Mouse (Mus musculus) kidney, postnatal 0 days (tissue): ENCODE measurements around the gene Zbtb40. TPM values are rescaled to one million over a fixed set of nuclear protein-coding genes. Genes with fewer than 3 reads are reported as not detected.

Source experiments
- ATAC-seq: fragments of 200-750 bp; cut with Nextera tagmentation; replicated peaks from 2 replicates; pipeline ENCODE4 v1.8.0; 2017; ENCODE audit warnings: low read depth, moderate number of reproducible peaks, moderate TSS enrichment, moderate library complexity; ENCODE audit not compliant: low FRiP score
- DNase-seq: peaks from one replicate; pipeline ENCODE4 v3.0.0-alpha.2; 2016; ENCODE audit warnings: low spot score
- H3K27ac ChIP-seq: fragments of 300-500 bp; sonication (generic); 2 replicates; pipeline ENCODE4 v1.5.1; 2014; ENCODE audit warnings: mild to moderate bottlenecking
- H3K27me3 ChIP-seq: fragments of 300-500 bp; sonication (generic); 2 replicates; pipeline ENCODE4 v1.6.1; 2014; ENCODE audit warnings: low read length, mixed read lengths; ENCODE audit not compliant: insufficient read depth
- H3K36me3 ChIP-seq: fragments of 300-500 bp; sonication (generic); 2 replicates; pipeline ENCODE4 v1.6.1; 2014; ENCODE audit warnings: low read length, mixed read lengths; ENCODE audit not compliant: insufficient read depth
- H3K4me1 ChIP-seq: fragments of 300-500 bp; sonication (generic); replicated peaks from 2 replicates; pipeline ENCODE4 v1.6.1; 2014; ENCODE audit warnings: antibody characterized with exemption, low read length, mixed read lengths; ENCODE audit not compliant: insufficient read depth
- H3K4me2 ChIP-seq: fragments of 300-500 bp; sonication (generic); 2 replicates; pipeline ENCODE4 v1.6.1; 2014; ENCODE audit warnings: mild to moderate bottlenecking, low read length, moderate library complexity, mixed read lengths
- H3K4me3 ChIP-seq: fragments of 300-500 bp; sonication (generic); replicated peaks from 2 replicates; pipeline ENCODE4 v1.5.1; 2014; ENCODE audit warnings: low read depth, low read length
- H3K9ac ChIP-seq: fragments of 300-500 bp; sonication (generic); 2 replicates; pipeline ENCODE4 v1.6.1; 2014; ENCODE audit warnings: low read depth, low read length
- H3K9me3 ChIP-seq: fragments of 300-500 bp; sonication (generic); replicated peaks from 2 replicates; pipeline ENCODE4 v1.6.1; 2016; ENCODE audit warnings: low read length, inconsistent platforms, mixed read lengths
- CTCF ChIP-seq: IDR thresholded peaks from 2 replicates; pipeline ENCODE4 v1.5.1; 2016; ENCODE audit warnings: antibody characterized with exemption, low read depth, mild to moderate bottlenecking, moderate library complexity
- WGBS: fragments of 180-500 bp; shearing (Covaris S2); extraction: QIAGEN DNeasy Blood & Tissue Kit; methylation state at CpG from one replicate; pipeline ENCODE4 v1.1.7; 2014; 5-methylcytosine and 5-hydroxymethylcytosine counted together
- polyA plus RNA-seq: library from polyadenylated mRNA; unstranded; fragments of >200 nt; fragmentation: Nextera tagmentation; extraction: Ambion mirVana; gene quantifications from 2 replicates; pipeline ENCODE4 v1.2.1, GENCODE M21; 2015

The Zbtb40 gene
- 1.8 and 2.0 TPM in 2 replicates for polyA plus RNA-seq

DNA sequence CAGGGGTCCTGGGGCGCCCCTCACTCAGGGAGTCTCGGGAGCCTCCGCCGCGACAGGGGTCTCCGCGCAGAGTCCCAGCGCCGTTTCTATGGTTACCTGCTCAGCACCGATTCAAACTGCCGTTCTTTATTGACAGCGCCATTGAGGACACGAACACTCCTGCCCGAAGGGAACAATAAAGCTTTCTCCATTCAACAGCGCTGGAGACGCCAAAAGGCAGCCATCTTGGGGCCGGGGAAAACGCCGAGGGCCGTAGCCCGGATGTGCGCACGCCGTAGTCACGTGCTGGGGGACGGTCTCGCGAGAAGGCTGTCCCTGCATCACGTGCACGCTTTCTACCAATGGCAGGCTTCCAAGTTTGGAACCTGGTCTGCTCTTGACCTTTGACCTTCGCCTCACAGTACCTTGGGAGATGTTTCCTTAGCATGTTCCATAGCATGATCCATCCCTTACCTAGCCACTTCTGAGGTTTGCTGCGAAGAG lies at the start of gene Zbtb40:
Gene Zbtb40, minus strand, starts transcription at position 252 of the 483 bp plus-strand sequence.
- peak within 1 kb of the TSS; percentile 58 for H3K27ac ChIP-seq
- peak within 1 kb of the TSS; percentile 71 for H3K9ac ChIP-seq
- ATAC-seq (peak; percentile 96), DNase-seq (peak; percentile 98)
- H3K4me2 ChIP-seq: peak within 1 kb of the TSS; percentile 64
- no peaks in the 10 kb centered on the region for H3K27me3 ChIP-seq
- 2% methylated on average over 32 of the region's 32 CpGs for WGBS
- TF ChIP-seq CTCF: no peak
- H3K9me3 ChIP-seq: no peaks in the 10 kb centered on the region
- peaks cover 4% of the 10 kb centered on the region for H3K4me1 ChIP-seq
- peak within 1 kb of the TSS; percentile 82 for H3K4me3 ChIP-seq
- no peaks in the 10 kb centered on the region for H3K36me3 ChIP-seq

DNA sequence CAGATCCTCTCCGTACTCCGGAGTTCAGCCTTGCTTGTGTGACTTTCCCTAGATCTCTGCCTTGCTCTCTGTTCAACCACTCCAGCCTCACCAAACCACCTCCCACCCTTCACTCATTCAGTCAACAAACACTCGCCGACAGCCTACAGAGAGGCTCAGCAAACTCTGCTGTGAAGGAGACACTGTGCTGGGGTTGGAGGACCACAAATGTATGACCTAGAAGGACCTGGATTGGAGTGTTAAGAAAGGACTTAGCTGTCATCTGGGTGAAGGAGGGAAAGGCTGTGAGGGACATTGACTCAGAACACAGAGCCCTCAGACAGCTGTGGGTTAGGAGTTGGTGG lies 49.4 kb upstream of the Zbtb40 start:
- Histone ChIP-seq H3K4me3 (no peak overlapping the region), H3K4me1 (no peaks in the 10 kb centered on the region), H3K4me2 (no peak overlapping the region), H3K27ac (no peak overlapping the region), H3K27me3 (no peaks in the 10 kb centered on the region), H3K9ac (no peak overlapping the region), H3K36me3 (no peaks in the 10 kb centered on the region), H3K9me3 (no peaks in the 10 kb centered on the region)
- 62% methylated on average over 4 of the region's 4 CpGs for WGBS
- ATAC-seq (no peak), DNase-seq (no peak)
- no peak for TF ChIP-seq CTCF

DNA sequence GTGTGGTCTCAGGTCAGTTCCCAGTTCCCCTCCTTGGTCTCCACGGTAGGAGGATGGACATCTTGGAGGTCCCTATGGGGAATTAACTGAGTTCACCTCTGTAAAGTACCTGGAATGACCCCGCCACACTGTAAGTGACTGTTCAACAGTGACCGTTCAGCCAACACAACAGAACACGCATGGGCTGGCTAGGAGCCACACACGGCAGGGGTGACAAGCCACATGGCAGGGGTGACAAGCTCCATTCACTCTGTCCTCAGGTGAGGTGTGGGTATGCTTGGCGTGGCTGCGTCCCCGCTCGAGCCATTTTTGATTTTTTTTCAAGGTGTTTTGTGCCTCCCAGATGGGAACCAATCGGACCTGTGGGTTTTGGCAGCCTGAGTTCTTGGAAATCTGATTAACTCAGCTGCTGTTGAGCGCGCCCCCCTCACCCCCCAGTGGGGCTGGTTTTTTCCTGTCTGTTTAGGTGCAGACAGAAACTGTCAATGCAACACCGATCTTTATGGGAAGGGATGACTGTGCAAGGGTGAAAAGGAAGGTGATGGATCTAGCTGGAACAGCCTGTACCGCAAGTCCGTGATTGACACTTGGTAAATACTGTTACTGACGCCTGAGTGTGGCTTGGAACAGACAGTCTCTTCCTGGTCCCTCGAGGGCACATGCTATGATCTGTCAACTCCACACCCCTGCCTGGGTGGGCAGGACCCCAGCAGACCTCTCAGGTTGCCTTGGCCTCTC lies 48.8 kb upstream of the Zbtb40 start:
- Histone ChIP-seq H3K9me3 (no peaks in the 10 kb centered on the region), H3K27ac (no peak overlapping the region), H3K36me3 (no peaks in the 10 kb centered on the region), H3K4me2 (no peak overlapping the region), H3K4me1 (no peaks in the 10 kb centered on the region), H3K4me3 (no peak overlapping the region), H3K9ac (no peak overlapping the region), H3K27me3 (no peaks in the 10 kb centered on the region)
- WGBS: 66% methylated on average over 17 of the region's 17 CpGs
- TF ChIP-seq CTCF: no peak
- ATAC-seq (no peak; the same call in 1 of the 2 replicates), DNase-seq (no peak)

DNA sequence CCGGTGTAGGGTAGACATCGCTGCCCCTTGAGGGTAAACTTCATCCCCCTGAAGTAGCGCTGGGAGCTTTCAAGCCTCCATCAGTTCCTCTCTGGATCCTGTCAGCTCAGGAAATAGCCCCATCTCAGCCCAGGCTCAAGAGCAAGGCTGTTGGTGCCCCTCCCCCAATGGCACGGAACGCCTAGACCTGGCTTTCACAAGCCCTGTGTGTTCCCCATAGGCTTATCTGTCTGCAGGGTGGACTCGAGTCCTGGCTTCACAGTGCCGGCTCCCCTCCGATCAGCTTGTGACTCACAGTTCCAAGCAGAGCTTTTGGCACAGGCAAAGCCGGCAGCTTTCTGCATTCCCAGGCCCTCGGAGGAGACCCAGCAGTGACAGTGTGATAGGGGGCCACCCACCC lies 47.8 kb upstream of the Zbtb40 start:
- no peak for TF ChIP-seq CTCF
- H3K27ac ChIP-seq: no peak overlapping the region
- ATAC-seq: no peak
- no peak for DNase-seq
- WGBS: 73% methylated on average over 10 of the region's 10 CpGs
- H3K36me3 ChIP-seq: no peaks in the 10 kb centered on the region
- H3K27me3 ChIP-seq: no peaks in the 10 kb centered on the region
- H3K4me1 ChIP-seq: no peaks in the 10 kb centered on the region
- H3K4me3 ChIP-seq: no peak overlapping the region
- no peak overlapping the region for H3K4me2 ChIP-seq
- no peak overlapping the region for H3K9ac ChIP-seq
- H3K9me3 ChIP-seq: no peaks in the 10 kb centered on the region

DNA sequence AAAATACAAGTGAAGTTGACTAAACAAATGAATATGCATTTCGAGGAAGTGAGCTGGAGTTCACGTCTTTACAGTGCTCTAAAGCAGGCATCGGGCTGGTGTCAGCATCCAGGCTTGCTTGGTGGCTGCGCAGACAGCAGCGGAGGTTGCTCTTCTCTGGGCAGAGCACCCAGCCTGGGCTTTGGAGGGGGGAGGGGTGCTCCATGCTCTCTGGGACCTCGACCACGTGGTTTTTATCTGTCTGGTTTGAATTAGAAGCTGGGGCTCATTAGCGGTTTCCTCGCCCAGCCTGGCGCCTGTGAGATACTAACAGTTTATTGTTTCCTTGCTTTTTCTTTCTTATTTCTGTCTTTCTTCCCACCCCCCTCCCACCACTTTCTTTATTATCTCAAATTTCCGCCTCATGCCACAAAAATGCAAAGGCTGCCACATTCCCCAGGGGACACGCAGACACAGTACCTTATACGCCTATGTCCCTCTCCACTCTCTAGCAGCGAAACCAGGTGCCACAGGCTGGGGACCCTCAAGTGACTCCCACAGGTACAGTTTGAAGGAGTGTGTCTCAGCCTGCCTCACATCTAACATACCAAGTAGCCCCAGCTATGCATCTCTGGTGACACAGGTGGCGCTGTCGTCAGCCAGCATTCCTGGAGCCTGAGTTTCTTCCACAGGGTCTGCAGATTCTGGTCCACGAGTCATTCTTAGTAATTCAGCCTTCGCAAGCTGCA lies 36.6 kb upstream of the Zbtb40 start:
- WGBS: 37% methylated on average over 18 of the region's 18 CpGs
- Histone ChIP-seq H3K4me2 (no peak overlapping the region), H3K27ac (no peak overlapping the region), H3K27me3 (no peaks in the 10 kb centered on the region), H3K4me3 (no peak overlapping the region), H3K36me3 (no peaks in the 10 kb centered on the region), H3K9me3 (no peaks in the 10 kb centered on the region), H3K9ac (no peak overlapping the region), H3K4me1 (no peaks in the 10 kb centered on the region)
- TF ChIP-seq CTCF: peak; percentile 45; the same call in 1 of the 2 replicates
- peak; percentile 24 for DNase-seq
- ATAC-seq: no peak

DNA sequence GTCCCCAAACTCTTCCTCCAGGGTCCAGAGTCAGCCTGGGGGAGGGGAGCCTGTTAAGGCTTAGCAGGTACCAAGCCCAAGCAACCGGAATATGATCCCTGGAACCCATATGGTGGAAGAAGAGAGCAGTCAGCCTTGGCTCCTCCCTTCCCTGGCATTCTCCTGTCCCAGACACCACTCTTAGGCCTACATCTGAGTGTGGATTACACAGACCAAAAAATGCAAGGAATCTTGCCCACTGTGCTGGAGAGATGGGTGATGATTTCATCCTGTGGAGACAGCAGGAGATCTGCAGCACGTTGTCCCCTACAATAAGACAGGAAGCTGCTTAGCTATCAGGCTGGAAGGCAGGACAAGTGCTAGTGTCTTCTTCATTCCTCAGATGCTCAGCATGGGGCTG lies 34.3 kb upstream of the Zbtb40 start:
- H3K27ac ChIP-seq: no peak overlapping the region
- H3K9me3 ChIP-seq: no peaks in the 10 kb centered on the region
- H3K36me3 ChIP-seq: no peaks in the 10 kb centered on the region
- ATAC-seq (no peak), DNase-seq (no peak)
- no peaks in the 10 kb centered on the region for H3K4me1 ChIP-seq
- no peaks in the 10 kb centered on the region for H3K27me3 ChIP-seq
- H3K4me3 ChIP-seq: no peak overlapping the region
- H3K4me2 ChIP-seq: no peak overlapping the region
- no peak for TF ChIP-seq CTCF
- 43% methylated on average over 2 of the region's 2 CpGs for WGBS
- no peak overlapping the region for H3K9ac ChIP-seq
